Mouse (Mus musculus) left cerebral cortex, adult 9 months (tissue): Measurements from ENCODE around the gene Amigo1.

Source experiments
- DNase-seq, 2 experiments: peaks; one replicate each; pipeline ENCODE4 v3.0.0; 2022; ENCODE audit warnings: low spot score in 2 of 2

Amigo1 gene

GRCm38 (mm10) chr3:108180514-108180913 lies 5.6 kb upstream of the Amigo1 start:
- DNase-seq, result no peak

GRCm38 (mm10) chr3:108184742-108185141 lies 1.4 kb upstream of the Amigo1 start:
- DNase-seq, result no peak

GRCm38 (mm10) chr3:108185460-108186097 lies 556 bp upstream of the Amigo1 start:
- DNase-seq, result no peak

- peak in 1 of 2 experiments; percentile 7 for DNase-seq
Measured at GRCm38 (mm10) chr3:108187111-108187795, 1.1 kb downstream of the Amigo1 start.

- peak in 1 of 2 experiments; percentile 10 for DNase-seq
Measured at GRCm38 (mm10) chr3:108188716-108189490, 2.8 kb downstream of the Amigo1 start.

GRCm38 (mm10) chr3:108189897-108190296 lies 3.8 kb downstream of the Amigo1 start:
- peak in 1 of 2 experiments; percentile 1 for DNase-seq

- DNase-seq, result peak in 1 of 2 experiments; percentile 26
Measured at GRCm38 (mm10) chr3:108193686-108194085, 7.6 kb downstream of the Amigo1 start.

GRCm38 (mm10) chr3:108195287-108195686 lies 9.2 kb downstream of the Amigo1 start:
- DNase-seq, result no peak

GRCm38 (mm10) chr3:108195941-108196590 lies 9.9 kb downstream of the Amigo1 start:
- peak; percentile 62 to 77 for DNase-seq

- DNase-seq, result peak; percentile 70 to 82
Measured at GRCm38 (mm10) chr3:108197066-108197497, 10.9 kb downstream of the Amigo1 start.

- no peak for DNase-seq
Measured at GRCm38 (mm10) chr3:108199231-108199630, 13.1 kb downstream of the Amigo1 start.

GRCm38 (mm10) chr3:108200329-108201323 lies 14.5 kb downstream of the Amigo1 start, which contains the start of gene Cyb561d1:
Cyb561d1 (minus strand) TSS chr3:108201212.
- DNase-seq, result peak; percentile 80 to 91

- DNase-seq, result no peak
Measured at GRCm38 (mm10) chr3:108202506-108202905, 16.4 kb downstream of the Amigo1 start.

GRCm38 (mm10) chr3:108203212-108203611 lies 17.1 kb downstream of the Amigo1 start:
- peak in 1 of 2 experiments; percentile 5 for DNase-seq

GRCm38 (mm10) chr3:108203621-108204325 lies 17.6 kb downstream of the Amigo1 start:
- DNase-seq, result peak in 1 of 2 experiments; percentile 90

- DNase-seq, result peak in 1 of 2 experiments; percentile 10
Measured at GRCm38 (mm10) chr3:108204470-108204869, 18.3 kb downstream of the Amigo1 start.

- DNase-seq, result no peak
Measured at GRCm38 (mm10) chr3:108205601-108206000, 19.5 kb downstream of the Amigo1 start.

- peak in 1 of 2 experiments; percentile 25 for DNase-seq
Measured at GRCm38 (mm10) chr3:108206731-108207375, 20.7 kb downstream of the Amigo1 start.

GRCm38 (mm10) chr3:108209001-108209400 lies 22.9 kb downstream of the Amigo1 start:
- DNase-seq, result no peak
